Comparison of ENCODE assay signal across 10 mouse cellular contexts in genomic region chr19:41088491-41088890, GRCm38 (mm10). TPM values are rescaled to one million over a fixed set of nuclear protein-coding genes. Genes with fewer than 3 reads are reported as not detected.
DNase-seq lines count a peak whose midpoint lies in the region; ATAC-seq and TF ChIP-seq lines count a peak whose summit lies in the region.
"Had no signal": no experiment of that assay in that cellular context is flagged by ENCODE, and none has a peak within 500 bp of the region (broad histone marks: within the 10 kb centered on the region; RNA-seq: fewer than 3 reads in every experiment).

No protein-coding gene starts in this region.

- H3K36me3 ChIP-seq in hindbrain, embryonic 10.5 days: no peaks in the 10 kb centered on the region
- no peaks in the 10 kb centered on the region for H3K36me3 ChIP-seq in hindbrain, embryonic 11.5 days (ENCODE audit: control insufficient read depth, insufficient read depth, low read length)
- H3K36me3 ChIP-seq in thymus, adult 2 months (ENCODE audit: control insufficient read depth, insufficient read depth, low read length): no peaks in the 10 kb centered on the region
- no peaks in the 10 kb centered on the region for H3K36me3 ChIP-seq in liver, embryonic 12.5 days

- DNase-seq in hindbrain, embryonic 10.5 days (ENCODE audit: low spot score): no peak
- no peak for DNase-seq in hindbrain, embryonic 11.5 days (ENCODE audit: low spot score)
- DNase-seq in thymus, adult 2 months: peak; percentile 40
- no peak for DNase-seq in thymus, adult 18-20 months
- DNase-seq in right cerebral cortex, adult 18-20 months: no peak
- no peak for DNase-seq in adrenal gland, postnatal 4 days (ENCODE audit: low spot score in 2 of 2)
- DNase-seq: gastrocnemius, postnatal 36 days had no signal

- no peak for TF ChIP-seq POLR2A in thymus, adult 2 months (IDR thresholded peaks at IDR 0.05; ENCODE audit: control insufficient read depth, extremely low read depth, insufficient read depth, low read length, poor library complexity)

- WGBS in hindbrain, embryonic 10.5 days: 45% methylated on average over 18 of the region's 18 CpGs
- 49% methylated on average over 18 of the region's 18 CpGs for WGBS in hindbrain, embryonic 11.5 days
- WGBS in thymus, adult 2 months: 17% methylated on average over 18 of the region's 18 CpGs
- WGBS in liver, embryonic 12.5 days (ENCODE audit: insufficient replicate concordance): 23% methylated on average over 18 of the region's 18 CpGs

- H3K9ac ChIP-seq in hindbrain, embryonic 11.5 days (ENCODE audit: low read depth, low read length): no peak overlapping the region
- H3K9ac ChIP-seq in liver, embryonic 12.5 days: no peak overlapping the region

- TF ChIP-seq CTCF in thymus, adult 2 months (IDR thresholded peaks at IDR 0.05; ENCODE audit: borderline replicate concordance, control insufficient read depth, extremely low read depth, insufficient read depth, low read length, poor library complexity): no peak

- H3K27ac ChIP-seq in hindbrain, embryonic 10.5 days: 0 out of 2 replicates have a peak overlapping the region, but pooled peaks have one; percentile 43
- H3K27ac ChIP-seq in hindbrain, embryonic 11.5 days (ENCODE audit: low read depth, low read length): no peak overlapping the region
- no peak overlapping the region for H3K27ac ChIP-seq in thymus, adult 2 months (ENCODE audit: control insufficient read depth, insufficient read depth, low read length)
- H3K27ac ChIP-seq in liver, embryonic 12.5 days: no peak overlapping the region

- H3K9me3 ChIP-seq in hindbrain, embryonic 10.5 days: no peaks in the 10 kb centered on the region
- no peaks in the 10 kb centered on the region for H3K9me3 ChIP-seq in hindbrain, embryonic 11.5 days (ENCODE audit: control insufficient read depth, low read length)
- no peaks in the 10 kb centered on the region for H3K9me3 ChIP-seq in liver, embryonic 12.5 days (replicated peaks)

- H3K27me3 ChIP-seq in hindbrain, embryonic 10.5 days (ENCODE audit: insufficient read depth, poor library complexity, severe bottlenecking): peaks cover 21% of the 10 kb centered on the region
- no peaks in the 10 kb centered on the region for H3K27me3 ChIP-seq in hindbrain, embryonic 11.5 days (ENCODE audit: control insufficient read depth, insufficient read depth, low read length)
- H3K27me3 ChIP-seq in thymus, adult 2 months (ENCODE audit: control insufficient read depth, insufficient read depth, low read length): no peaks in the 10 kb centered on the region
- peaks cover 25% of the 10 kb centered on the region for H3K27me3 ChIP-seq in liver, embryonic 12.5 days (replicated peaks)

- ATAC-seq in hindbrain, embryonic 11.5 days (ENCODE audit: low FRiP score): no peak
- no peak for ATAC-seq in liver, embryonic 12.5 days

- H3K4me2 ChIP-seq in hindbrain, embryonic 11.5 days (replicated peaks; ENCODE audit: low read depth, low read length): no peak overlapping the region
- H3K4me2 ChIP-seq in liver, embryonic 12.5 days: peak overlapping the region; percentile 9

- no peak overlapping the region for H3K4me3 ChIP-seq in hindbrain, embryonic 10.5 days
- H3K4me3 ChIP-seq in hindbrain, embryonic 11.5 days (ENCODE audit: low read depth, low read length): no peak overlapping the region
- H3K4me3 ChIP-seq in thymus, adult 2 months (ENCODE audit: control insufficient read depth, insufficient read depth, low read length): 0 out of 2 replicates have a peak overlapping the region, but pooled peaks have one; percentile 15
- no peak overlapping the region for H3K4me3 ChIP-seq in liver, embryonic 12.5 days

- H3K4me1 ChIP-seq in hindbrain, embryonic 10.5 days (replicated peaks): peaks cover 13% of the 10 kb centered on the region
- no peaks in the 10 kb centered on the region for H3K4me1 ChIP-seq in hindbrain, embryonic 11.5 days (replicated peaks; ENCODE audit: control insufficient read depth, insufficient read depth, low read length)
- peaks cover 9% of the 10 kb centered on the region for H3K4me1 ChIP-seq in thymus, adult 2 months (replicated peaks; ENCODE audit: control insufficient read depth, insufficient read depth, low read length)
- H3K4me1 ChIP-seq in liver, embryonic 12.5 days: 0 out of 2 replicates have a peak, but pooled peaks cover 3% of the 10 kb centered on the region

RNA-seq across cellular contexts. Expression of gene Opalin, which starts 11.6 kb away (rescaled TPM):
- polyA plus RNA-seq in hindbrain, embryonic 10.5 days (2016; fragmentation: Nextera tagmentation; extraction: Ambion mirVana): not detected in 2 replicates
- not detected in 2 replicates for polyA plus RNA-seq in hindbrain, embryonic 11.5 days (2014; fragmentation: Nextera tagmentation; extraction: Ambion mirVana)
- 0.13 TPM in 1 of 2 replicates, not detected in the other for polyA plus RNA-seq in thymus, adult 2 months (2012; rRNA removed)
- not detected in 2 replicates for polyA plus RNA-seq in liver, embryonic 12.5 days (2016; fragmentation: Nextera tagmentation; extraction: Ambion mirVana)
- total RNA-seq in adrenal gland, postnatal 4 days (2021): not detected
- total RNA-seq: gastrocnemius, postnatal 36 days; liver, adult 2 months had no signal
- polyA plus RNA-seq: large intestine, adult 2 months; liver, adult 2 months had no signal

RNA-seq across cellular contexts. Expression of gene Dntt, which starts 59.4 kb away (rescaled TPM):
- not detected in 2 replicates for polyA plus RNA-seq in hindbrain, embryonic 10.5 days (2016; fragmentation: Nextera tagmentation; extraction: Ambion mirVana)
- 0.10 TPM in 1 of 2 replicates, not detected in the other for polyA plus RNA-seq in hindbrain, embryonic 11.5 days (2014; fragmentation: Nextera tagmentation; extraction: Ambion mirVana)
- polyA plus RNA-seq in thymus, adult 2 months (2012; rRNA removed): 401 and 406 TPM in 2 replicates
- polyA plus RNA-seq in liver, embryonic 12.5 days (2016; fragmentation: Nextera tagmentation; extraction: Ambion mirVana): 0.06 TPM in 1 of 2 replicates, not detected in the other
- total RNA-seq in adrenal gland, postnatal 4 days (2021): not detected

Comparison
In these comparisons a context has a peak if more than half of its experiments do, and no peak if none do; other contexts are left out.
1. RNA of gene Dntt, which starts 59.4 kb away (polyA plus RNA-seq): 401 to 406 TPM in thymus, adult 2 months; 0.06 TPM in liver, embryonic 12.5 days, not detected in hindbrain, embryonic 10.5 days and 0.10 TPM in hindbrain, embryonic 11.5 days; every median in the first group is over 100 times any median in the second.